Mouse (Mus musculus): Measurements from ENCODE around the gene Eif6. TPM values are rescaled to one million over a fixed set of nuclear protein-coding genes. Genes with fewer than 3 reads are reported as not detected.
"Not testable (repeated sequence)": the region's sequence is repeated elsewhere in the genome, so short reads cannot be mapped to it uniquely, and the experiment has no call there.

Eif6 gene
- polyA plus RNA-seq, 1 experiment, result 340 TPM

DNA sequence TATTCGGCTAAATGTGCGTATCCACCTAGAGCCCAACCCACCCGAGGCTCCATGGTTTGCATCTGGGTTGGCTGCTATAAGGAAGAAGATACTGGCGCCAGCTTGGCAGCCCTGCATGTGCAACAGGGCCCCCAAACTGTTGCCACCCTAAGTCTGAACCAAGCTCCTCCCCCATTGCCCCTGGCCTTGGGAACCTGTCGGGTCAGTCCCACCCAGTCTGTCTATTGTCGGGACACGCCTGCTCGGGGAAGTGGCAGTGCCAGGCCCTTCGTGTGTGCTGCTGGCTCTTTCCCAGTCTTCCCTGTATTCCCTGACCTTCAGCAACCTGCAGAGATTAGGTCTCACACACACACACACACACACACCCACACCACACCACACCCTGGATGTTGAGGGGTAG is 8.0 kb upstream of the Eif6 start, which contains the start of gene Fam83c:
Gene Fam83c (minus strand): TSS at position 123 of the 400 bp plus-strand sequence.
- no peak within 1 kb of the TSS for H3ac ChIP-seq (ENCODE audit: control insufficient read depth, insufficient read length, low read depth)
- no peaks in the 10 kb centered on the region for H3K36me3 ChIP-seq (ENCODE audit: control insufficient read depth, insufficient read depth)
- H3K4me3 ChIP-seq (ENCODE audit: insufficient read depth, poor library complexity, severe bottlenecking), result no peak within 1 kb of the TSS
- no peak for TF ChIP-seq FOSL1 (IDR thresholded peaks at IDR 0.05; ENCODE audit: insufficient read depth, low read length, poor library complexity, severe bottlenecking)
- no peak for TF ChIP-seq MAX (IDR thresholded peaks at IDR 0.05)
- TF ChIP-seq CEBPB (IDR thresholded peaks at IDR 0.05; ENCODE audit: low read depth), result no peak
- TF ChIP-seq MYOD1 (IDR thresholded peaks at IDR 0.05; ENCODE audit: control insufficient read depth, insufficient read length, low read depth), result no peak
- no peak for TF ChIP-seq MYOG (IDR thresholded peaks at IDR 0.05; ENCODE audit: control insufficient read depth, extremely low read depth, insufficient read length)
- no peak for TF ChIP-seq USF1 (IDR thresholded peaks at IDR 0.05; ENCODE audit: low read depth)
- H3K79me2 ChIP-seq (ENCODE audit: control insufficient read depth, insufficient read depth), result no peaks in the 10 kb centered on the region
- H3K79me3 ChIP-seq (ENCODE audit: low read depth), result no peaks in the 10 kb centered on the region
- H3K27me3 ChIP-seq (ENCODE audit: control insufficient read depth, insufficient read depth, insufficient read length), result no peaks in the 10 kb centered on the region

DNA sequence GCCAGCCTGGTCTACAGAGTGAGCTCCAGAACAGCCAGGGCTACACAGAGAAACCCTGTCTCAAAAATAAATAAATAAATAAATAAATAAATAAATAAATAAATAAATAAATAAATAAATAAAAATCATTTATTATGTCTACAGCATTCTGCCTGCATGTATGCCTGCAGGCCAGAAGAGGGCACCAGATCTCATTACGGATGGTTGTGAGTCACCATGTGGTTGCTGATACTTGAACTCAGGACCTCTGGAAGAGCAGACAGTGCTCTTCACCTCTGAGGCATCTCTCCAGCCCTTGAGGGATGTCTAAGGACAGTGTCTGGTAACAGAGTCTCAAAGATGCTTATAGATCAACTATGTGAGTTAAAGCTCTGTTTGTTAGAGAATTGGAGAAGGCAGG is 5.4 kb upstream of the Eif6 start:
- H3K27me3 ChIP-seq (ENCODE audit: control insufficient read depth, insufficient read depth, insufficient read length); H3K36me3 ChIP-seq (ENCODE audit: control insufficient read depth, insufficient read depth); H3K4me3 ChIP-seq (ENCODE audit: insufficient read depth, poor library complexity, severe bottlenecking); H3K79me2 ChIP-seq (ENCODE audit: control insufficient read depth, insufficient read depth); H3K79me3 ChIP-seq (ENCODE audit: low read depth); H3ac ChIP-seq (ENCODE audit: control insufficient read depth, insufficient read length, low read depth): not testable (repeated sequence)

DNA sequence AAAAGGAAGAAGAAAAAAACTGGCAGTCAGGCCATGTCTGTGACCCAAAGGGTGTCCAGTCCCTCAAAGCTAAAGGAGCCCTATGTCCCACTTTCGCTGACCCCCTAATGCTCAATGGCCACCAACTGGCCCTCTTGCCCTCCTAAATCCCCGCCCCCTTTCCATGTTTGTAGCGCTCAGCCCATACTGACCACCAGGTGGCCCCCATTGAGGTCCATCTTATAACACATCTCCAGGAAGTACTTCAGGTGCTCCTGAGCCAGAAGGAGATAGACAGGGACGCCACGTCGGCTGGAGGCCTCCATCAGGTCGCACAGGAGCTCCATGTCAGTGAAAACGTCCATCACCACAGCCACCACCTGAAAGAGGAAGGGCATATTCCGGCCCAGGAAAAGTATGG is 4.6 kb upstream of the Eif6 start:
- Histone ChIP-seq H3ac (ENCODE audit: control insufficient read depth, insufficient read length, low read depth) (no peak overlapping the region), H3K79me3 (ENCODE audit: low read depth) (peaks cover 1% of the 10 kb centered on the region), H3K4me3 (ENCODE audit: insufficient read depth, poor library complexity, severe bottlenecking) (no peak overlapping the region), H3K27me3 (ENCODE audit: control insufficient read depth, insufficient read depth, insufficient read length) (no peaks in the 10 kb centered on the region), H3K36me3 (ENCODE audit: control insufficient read depth, insufficient read depth) (no peaks in the 10 kb centered on the region), H3K79me2 (ENCODE audit: control insufficient read depth, insufficient read depth) (peaks cover 3% of the 10 kb centered on the region)
- TF ChIP-seq MAX (IDR thresholded peaks at IDR 0.05), result no peak

DNA sequence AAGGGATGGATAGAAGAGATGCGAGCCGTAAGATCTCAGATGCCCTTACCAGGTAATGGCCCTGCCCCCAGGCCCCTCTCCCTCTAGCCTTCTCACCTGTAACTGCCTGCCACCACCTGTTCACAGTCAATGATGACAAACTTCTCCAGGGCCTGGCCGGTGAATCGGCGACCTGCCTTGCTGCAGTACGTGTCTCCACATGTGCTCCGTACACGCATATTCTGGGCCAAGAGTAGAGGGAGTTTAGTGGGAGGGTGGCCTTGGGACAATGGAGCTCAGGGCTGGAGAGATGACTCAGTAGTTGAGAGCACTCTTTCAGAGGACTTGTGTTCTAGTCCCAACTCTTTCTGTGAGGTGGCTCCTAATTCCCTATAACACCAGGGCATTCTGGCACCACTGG is 4.1 kb upstream of the Eif6 start:
- no peak overlapping the region for H3K4me3 ChIP-seq (ENCODE audit: insufficient read depth, poor library complexity, severe bottlenecking)
- no peaks in the 10 kb centered on the region for H3K36me3 ChIP-seq (ENCODE audit: control insufficient read depth, insufficient read depth)
- TF ChIP-seq MYOD1 (IDR thresholded peaks at IDR 0.05; ENCODE audit: control insufficient read depth, insufficient read length, low read depth), result no peak
- TF ChIP-seq MAX (IDR thresholded peaks at IDR 0.05), result no peak
- no peak for TF ChIP-seq CTCF (IDR thresholded peaks at IDR 0.05; ENCODE audit: control insufficient read depth, insufficient read depth, insufficient read length)
- TF ChIP-seq FOSL1 (IDR thresholded peaks at IDR 0.05; ENCODE audit: insufficient read depth, low read length, poor library complexity, severe bottlenecking), result no peak
- no peak for TF ChIP-seq USF1 (IDR thresholded peaks at IDR 0.05; ENCODE audit: low read depth)
- TF ChIP-seq CEBPB (IDR thresholded peaks at IDR 0.05; ENCODE audit: low read depth), result no peak
- TF ChIP-seq MYOG (IDR thresholded peaks at IDR 0.05; ENCODE audit: control insufficient read depth, extremely low read depth, insufficient read length), result no peak
- H3K27me3 ChIP-seq (ENCODE audit: control insufficient read depth, insufficient read depth, insufficient read length), result no peaks in the 10 kb centered on the region
- H3K79me2 ChIP-seq (ENCODE audit: control insufficient read depth, insufficient read depth), result peaks cover 8% of the 10 kb centered on the region
- peaks cover 6% of the 10 kb centered on the region for H3K79me3 ChIP-seq (ENCODE audit: low read depth)
- H3ac ChIP-seq (ENCODE audit: control insufficient read depth, insufficient read length, low read depth), result no peak overlapping the region

DNA sequence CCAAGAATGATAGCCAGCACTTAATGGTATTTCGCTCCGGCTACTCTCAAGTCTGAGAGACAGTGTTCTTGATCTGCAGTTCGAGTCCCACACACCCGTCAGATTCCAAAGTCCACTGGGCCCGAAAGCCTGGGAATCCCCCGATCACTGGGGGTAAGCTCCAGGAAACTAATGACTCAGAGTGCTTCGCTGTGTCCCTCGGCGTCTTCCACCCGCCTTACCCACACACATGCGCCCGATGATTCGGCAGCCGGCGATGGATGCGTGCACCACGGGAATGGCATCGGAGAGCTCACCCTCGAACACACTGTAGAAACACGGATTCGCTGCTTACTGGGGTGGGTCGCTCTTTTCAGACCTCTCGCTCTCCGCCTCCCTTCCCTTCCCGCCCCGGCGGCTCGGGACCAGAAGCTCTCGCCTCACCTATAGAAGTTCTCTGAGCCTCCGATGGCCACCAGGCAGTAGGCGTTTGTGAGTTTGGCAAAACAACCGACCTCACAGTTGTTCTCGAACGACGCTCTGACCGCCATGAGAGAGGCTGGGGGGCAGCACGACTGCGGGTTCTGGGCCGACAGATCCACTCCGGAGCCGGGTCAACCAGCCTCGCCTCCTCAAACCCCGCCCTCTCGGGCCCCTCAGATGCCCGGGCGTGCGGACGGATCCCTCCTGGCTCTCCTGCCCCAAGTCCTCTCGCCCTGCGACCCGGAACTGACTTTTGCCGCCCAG is 658 bp downstream of the Eif6 start:
- H3ac ChIP-seq (ENCODE audit: control insufficient read depth, insufficient read length, low read depth), result peak overlapping the region; percentile 95
- TF ChIP-seq FOSL1 (IDR thresholded peaks at IDR 0.05; ENCODE audit: insufficient read depth, low read length, poor library complexity, severe bottlenecking) (no peak), MAX (IDR thresholded peaks at IDR 0.05) (peak; percentile 22)

DNA sequence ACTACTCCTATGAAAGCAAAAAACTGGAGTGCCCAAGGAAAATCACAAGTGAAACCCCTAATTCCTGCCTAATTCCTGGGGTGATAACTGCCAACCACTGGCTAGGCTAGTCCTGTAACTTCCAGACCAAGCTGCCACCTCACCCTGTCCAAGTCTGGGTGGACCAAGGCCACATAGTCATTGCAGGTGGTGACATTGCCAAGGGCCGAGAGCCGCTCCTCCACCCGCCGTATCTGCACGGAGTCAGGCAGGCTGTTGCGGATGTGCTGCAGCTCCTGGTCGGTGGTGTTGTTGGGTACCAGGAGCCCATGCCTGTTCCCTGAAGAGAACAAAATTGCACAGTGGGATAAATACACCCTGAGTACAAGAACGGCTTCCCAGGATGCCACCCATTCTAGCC is 3.0 kb downstream of the Eif6 start:
- Histone ChIP-seq H3K79me2 (ENCODE audit: control insufficient read depth, insufficient read depth) (peaks cover 67% of the 10 kb centered on the region), H3K27me3 (ENCODE audit: control insufficient read depth, insufficient read depth, insufficient read length) (no peaks in the 10 kb centered on the region), H3K36me3 (ENCODE audit: control insufficient read depth, insufficient read depth) (peaks cover 63% of the 10 kb centered on the region), H3K79me3 (ENCODE audit: low read depth) (peaks cover 45% of the 10 kb centered on the region), H3ac (ENCODE audit: control insufficient read depth, insufficient read length, low read depth) (no peak overlapping the region), H3K4me3 (ENCODE audit: insufficient read depth, poor library complexity, severe bottlenecking) (no peak overlapping the region)
- TF ChIP-seq MYOD1 (IDR thresholded peaks at IDR 0.05; ENCODE audit: control insufficient read depth, insufficient read length, low read depth) (no peak), FOSL1 (IDR thresholded peaks at IDR 0.05; ENCODE audit: insufficient read depth, low read length, poor library complexity, severe bottlenecking) (no peak), MYOG (IDR thresholded peaks at IDR 0.05; ENCODE audit: control insufficient read depth, extremely low read depth, insufficient read length) (no peak), CTCF (IDR thresholded peaks at IDR 0.05; ENCODE audit: control insufficient read depth, insufficient read depth, insufficient read length) (no peak), MAX (IDR thresholded peaks at IDR 0.05) (no peak), CEBPB (IDR thresholded peaks at IDR 0.05; ENCODE audit: low read depth) (no peak), USF1 (IDR thresholded peaks at IDR 0.05; ENCODE audit: low read depth) (no peak)

More for the DNA sequence above, 658 bp downstream of the Eif6 start:
- no peaks in the 10 kb centered on the region for H3K27me3 ChIP-seq (ENCODE audit: control insufficient read depth, insufficient read depth, insufficient read length)
- H3K36me3 ChIP-seq (ENCODE audit: control insufficient read depth, insufficient read depth), result peaks cover 44% of the 10 kb centered on the region
- H3K4me3 ChIP-seq (ENCODE audit: insufficient read depth, poor library complexity, severe bottlenecking), result peak overlapping the region; percentile 99
- H3K79me2 ChIP-seq (ENCODE audit: control insufficient read depth, insufficient read depth), result peaks cover 56% of the 10 kb centered on the region
- peaks cover 41% of the 10 kb centered on the region for H3K79me3 ChIP-seq (ENCODE audit: low read depth)
